Mouse (Mus musculus): ENCODE results near the gene Pcbp3.
"Not testable (repeated sequence)": the region's sequence is repeated elsewhere in the genome, so short reads cannot be mapped to it uniquely, and the experiment has no call there.

Gene Pcbp3

GRCm38 (mm10) chr10:76794102-76794501 lies 167.6 kb downstream of the Pcbp3 start:
- CTCF ChIA-PET: interaction anchor here in 1 of 4 experiments (0.8 kb wide), 1 partner anchor 8 kb away, joined by 3 read pairs; no protein-coding TSS in a partner anchor
- POLR2A ChIA-PET: no interaction called here

GRCm38 (mm10) chr10:76791475-76791874 lies 170.2 kb downstream of the Pcbp3 start:
- CTCF ChIA-PET: interaction anchor here (0.6 to 2.2 kb wide), 34 partner anchors 8 to 562 kb away, joined by 3 to 11 read pairs (median 3); partner anchors contain the start of gene Slc19a1 (in 1 of the 4)
- POLR2A ChIA-PET: interaction anchor here in 2 of 4 experiments (0.6 to 2.1 kb wide), 3 partner anchors 8 to 393 kb away, joined by 3 to 8 read pairs (median 6); no protein-coding TSS in a partner anchor

- POLR2A ChIA-PET: interaction anchor here in 2 of 4 experiments (0.9 to 2.1 kb wide), 4 partner anchors 10 to 243 kb away, joined by 3 to 6 read pairs (median 3); no protein-coding TSS in a partner anchor
- CTCF ChIA-PET: interaction anchor here in 3 of 4 experiments (1.0 to 2.2 kb wide), 3 partner anchors 11 to 231 kb away, joined by 3 to 10 read pairs (median 4); no protein-coding TSS in a partner anchor
Observed at GRCm38 (mm10) chr10:76789885-76790284, 171.8 kb downstream of the Pcbp3 start.

GRCm38 (mm10) chr10:76785312-76785711 lies 176.4 kb downstream of the Pcbp3 start:
- POLR2A ChIA-PET: interaction anchor here in 2 of 4 experiments (1.1 to 1.4 kb wide), 4 partner anchors 15 to 248 kb away, joined by 3 to 5 read pairs (median 4); no protein-coding TSS in a partner anchor
- CTCF ChIA-PET: interaction anchor here in 1 of 4 experiments (1.0 kb wide), 1 partner anchor 50 kb away, joined by 3 read pairs; no protein-coding TSS in a partner anchor

- CTCF ChIA-PET: interaction anchor here in 3 of 4 experiments (1.0 to 1.3 kb wide), 3 partner anchors 11 to 12 kb away, joined by 3 to 4 read pairs (median 3); no protein-coding TSS in a partner anchor
- POLR2A ChIA-PET: interaction anchor here in 2 of 4 experiments (0.6 to 1.4 kb wide), 4 partner anchors 9 to 336 kb away, joined by 3 to 4 read pairs (median 3); partner anchors contain the start of genes Pcbp3 (in 1 of the 2) and Pcnt (in 1 of the 2)
Observed at GRCm38 (mm10) chr10:76779225-76779624, 182.5 kb downstream of the Pcbp3 start.

GRCm38 (mm10) chr10:76771624-76772023 lies 190.1 kb downstream of the Pcbp3 start:
- POLR2A ChIA-PET: interaction anchor here in 2 of 4 experiments (0.5 to 1.2 kb wide), 4 partner anchors 9 to 93 kb away, joined by 3 to 5 read pairs (median 3); no protein-coding TSS in a partner anchor
- CTCF ChIA-PET: no interaction called here

- POLR2A ChIA-PET: interaction anchor here in 3 of 4 experiments (0.6 to 1.6 kb wide), 8 partner anchors 8 to 1803 kb away, joined by 3 to 7 read pairs (median 3); no protein-coding TSS in a partner anchor
Observed at GRCm38 (mm10) chr10:76771086-76771485, 190.6 kb downstream of the Pcbp3 start.

GRCm38 (mm10) chr10:76769581-76769980 lies 192.1 kb downstream of the Pcbp3 start:
- POLR2A ChIA-PET: interaction anchor here in 1 of 4 experiments (1.2 to 1.6 kb wide), 2 partner anchors 9 to 41 kb away, joined by 3 read pairs; no protein-coding TSS in a partner anchor
- CTCF ChIA-PET: no interaction called here

More at GRCm38 (mm10) chr10:76771086-76771485, 190.6 kb downstream of the Pcbp3 start:
- CTCF ChIA-PET: interaction anchor here in 3 of 4 experiments (1.2 to 1.3 kb wide), 3 partner anchors 13 to 148 kb away, joined by 3 read pairs; partner anchors contain the start of gene Col6a2 (in 1 of the 3)

GRCm38 (mm10) chr10:76766196-76766595 lies 195.5 kb downstream of the Pcbp3 start:
- CTCF ChIA-PET: interaction anchor here in 1 of 4 experiments (0.5 kb wide), 1 partner anchor 143 kb away, joined by 4 read pairs; the partner anchor contains the start of gene Col6a2
- POLR2A ChIA-PET: no interaction called here

GRCm38 (mm10) chr10:76764927-76765326 lies 196.8 kb downstream of the Pcbp3 start:
- ChIA-PET CTCF (no interaction called here), POLR2A (interaction anchor here in 1 of 4 experiments (0.6 kb wide), 1 partner anchor 12 kb away, joined by 3 read pairs; no protein-coding TSS in a partner anchor)

GRCm38 (mm10) chr10:76763016-76763415 lies 198.7 kb downstream of the Pcbp3 start:
- CTCF ChIA-PET: interaction anchor here in 2 of 4 experiments (0.6 to 0.7 kb wide), 2 partner anchors 213 to 417 kb away, joined by 3 to 4 read pairs; no protein-coding TSS in a partner anchor
- POLR2A ChIA-PET: interaction anchor here in 2 of 4 experiments (0.7 to 1.6 kb wide), 5 partner anchors 8 to 81 kb away, joined by 3 to 5 read pairs (median 3); no protein-coding TSS in a partner anchor

GRCm38 (mm10) chr10:76762411-76762810 lies 199.3 kb downstream of the Pcbp3 start:
- POLR2A ChIA-PET: interaction anchor here in 2 of 4 experiments (0.7 to 1.6 kb wide), 4 partner anchors 9 to 22 kb away, joined by 3 to 5 read pairs (median 4); no protein-coding TSS in a partner anchor
- CTCF ChIA-PET: no interaction called here

GRCm38 (mm10) chr10:76759878-76760277 lies 201.8 kb downstream of the Pcbp3 start:
- ChIA-PET POLR2A (no interaction called here), CTCF (no interaction called here)

- ChIA-PET POLR2A (interaction anchor here in 1 of 4 experiments (1.6 kb wide), 1 partner anchor 9 kb away, joined by 3 read pairs; no protein-coding TSS in a partner anchor), CTCF (interaction anchor here in 1 of 4 experiments (0.7 kb wide), 1 partner anchor 23 kb away, joined by 12 read pairs; no protein-coding TSS in a partner anchor)
Observed at GRCm38 (mm10) chr10:76753640-76754039, 208.0 kb downstream of the Pcbp3 start.

- CTCF ChIA-PET: interaction anchor here in 1 of 4 experiments (0.6 to 1.4 kb wide), 2 partner anchors 9 to 779 kb away, joined by 3 to 4 read pairs; no protein-coding TSS in a partner anchor
Observed at GRCm38 (mm10) chr10:76744267-76744666, 217.4 kb downstream of the Pcbp3 start.

GRCm38 (mm10) chr10:76736764-76737163 lies 224.9 kb downstream of the Pcbp3 start:
- ChIA-PET CTCF (interaction anchor here in 2 of 4 experiments (1.2 to 1.6 kb wide), 2 partner anchors 8 kb away, joined by 4 to 5 read pairs; no protein-coding TSS in a partner anchor), POLR2A (interaction anchor here in 1 of 4 experiments (0.6 kb wide), 1 partner anchor 445 kb away, joined by 3 read pairs; no protein-coding TSS in a partner anchor)

More at GRCm38 (mm10) chr10:76744267-76744666, 217.4 kb downstream of the Pcbp3 start:
- POLR2A ChIA-PET: not testable (repeated sequence)

- CTCF ChIA-PET: interaction anchor here in 2 of 4 experiments (0.5 to 1.6 kb wide), 8 partner anchors 9 to 286 kb away, joined by 3 to 11 read pairs (median 4); no protein-coding TSS in a partner anchor
- POLR2A ChIA-PET: no interaction called here
Observed at GRCm38 (mm10) chr10:76734979-76735378, 226.7 kb downstream of the Pcbp3 start.

GRCm38 (mm10) chr10:76733677-76734068 lies 228.0 kb downstream of the Pcbp3 start:
- POLR2A ChIA-PET: interaction anchor here in 2 of 4 experiments (0.8 to 1.4 kb wide), 4 partner anchors 10 to 388 kb away, joined by 3 to 6 read pairs (median 4); partner anchors contain the start of gene Dip2a (in 1 of the 2)
- CTCF ChIA-PET: interaction anchor here (0.6 to 2.8 kb wide), 22 partner anchors 9 to 1665 kb away, joined by 3 to 14 read pairs (median 4); partner anchors contain the start of gene Col6a2 (in 2 of the 4)

Measured in embryonic stem cell, embryonic (primary cell).